Mouse (Mus musculus): ENCODE results near the gene Zbtb1. TPM values are rescaled to one million over a fixed set of nuclear protein-coding genes. Genes with fewer than 3 reads are reported as not detected.

Zbtb1 gene
- total and polyA plus RNA-seq, 3 experiments: 1.1 to 3.9 (median 3.0) TPM

DNA sequence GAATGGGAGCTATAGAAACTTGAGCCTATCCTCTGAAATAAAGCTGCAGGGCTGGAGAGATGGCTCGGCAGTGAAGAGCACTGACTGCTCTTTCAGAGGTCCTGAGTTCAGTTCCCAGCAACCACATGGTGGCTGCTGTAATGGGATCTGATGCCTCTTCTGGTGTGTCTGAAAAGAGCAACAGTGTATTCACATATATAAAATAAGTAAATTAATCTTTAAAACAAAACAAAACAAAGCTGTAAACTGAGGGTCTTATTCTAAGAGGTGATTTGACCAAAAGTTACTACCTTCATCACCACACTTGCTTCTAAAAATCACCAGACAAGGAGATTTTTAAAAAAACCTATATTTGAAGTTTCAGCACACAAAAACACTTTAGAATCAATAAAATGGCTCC, 9.2 kb upstream of the Zbtb1 start:
- Histone ChIP-seq H3K27ac (no peak overlapping the region), H3K4me1 (ENCODE audit: control insufficient read depth, insufficient read depth, low read length) (no peaks in the 10 kb centered on the region; the same call in 1 of the 2 replicates), H3K36me3 (ENCODE audit: control insufficient read depth, insufficient read depth, low read length) (no peaks in the 10 kb centered on the region), H3K4me3 (no peak overlapping the region), H3K79me2 (replicated peaks; ENCODE audit: control insufficient read depth, insufficient read depth, low read length) (peaks cover 1% of the 10 kb centered on the region; the same call in 1 of the 2 replicates), H3K9ac (ENCODE audit: low read depth, low read length) (no peak overlapping the region), H3K27me3 (ENCODE audit: control insufficient read depth, insufficient read depth, low read length) (no peaks in the 10 kb centered on the region)
- 92% methylated on average over 1 of the region's 1 CpGs for WGBS
- intact Hi-C loops (cut with DNase I): no loop called here
- DNase-seq: no peak
- no peak for TF ChIP-seq EP300 (IDR thresholded peaks at IDR 0.05; ENCODE audit: insufficient read depth, low read depth, low read length)
- TF ChIP-seq POLR2A (IDR thresholded peaks at IDR 0.05; ENCODE audit: insufficient read depth, low read depth, low read length): no peak
- TF ChIP-seq CTCF (IDR thresholded peaks at IDR 0.05): no peak

DNA sequence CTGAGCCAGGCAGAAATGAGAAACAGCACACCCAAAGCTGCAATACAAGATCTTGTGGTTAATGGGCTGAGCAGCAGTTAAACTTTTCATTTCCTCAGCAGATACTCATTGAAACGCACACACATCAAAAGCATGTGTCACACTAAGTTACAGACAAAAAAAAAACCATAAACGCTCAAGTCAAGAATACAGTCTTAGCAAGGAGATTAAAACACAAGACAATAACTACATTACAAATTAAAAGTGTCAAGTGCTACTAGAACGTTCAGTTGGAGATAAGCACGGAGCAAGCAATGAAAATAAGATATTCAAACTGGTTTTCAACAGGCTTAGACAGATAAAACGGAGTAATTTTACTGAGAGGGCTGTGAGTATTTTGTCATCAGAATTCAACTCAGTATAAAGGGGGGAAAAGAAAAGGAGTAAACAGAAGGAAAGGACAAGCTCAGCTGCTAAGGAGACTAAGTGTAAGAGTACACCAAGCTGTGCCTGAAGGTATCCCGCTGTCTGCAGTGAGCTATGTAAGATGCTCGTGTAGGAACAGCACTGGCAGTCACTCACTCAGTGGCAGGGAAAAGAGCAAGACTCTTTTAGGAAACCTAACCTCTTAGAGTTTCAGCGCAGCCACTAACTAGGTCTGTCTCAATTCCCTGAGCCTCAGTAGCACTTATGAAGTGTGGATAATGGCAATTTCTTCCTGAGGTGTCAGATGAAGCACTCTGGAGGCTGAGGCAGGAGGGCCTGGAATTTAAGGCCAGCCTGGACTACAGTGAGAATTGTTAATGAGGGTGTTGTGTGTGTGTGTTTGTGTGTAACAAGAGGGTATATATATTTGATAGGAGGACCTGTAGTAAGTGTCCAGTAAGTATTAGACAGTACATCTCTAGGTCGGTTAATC, 8.4 kb upstream of the Zbtb1 start:
- no peak overlapping the region for H3K27ac ChIP-seq
- no peaks in the 10 kb centered on the region; the same call in 1 of the 2 replicates for H3K4me1 ChIP-seq (ENCODE audit: control insufficient read depth, insufficient read depth, low read length)
- no peaks in the 10 kb centered on the region for H3K27me3 ChIP-seq (ENCODE audit: control insufficient read depth, insufficient read depth, low read length)
- intact Hi-C loops (cut with DNase I): no loop called here
- no peak overlapping the region for H3K4me3 ChIP-seq
- peaks cover 1% of the 10 kb centered on the region; the same call in 1 of the 2 replicates for H3K79me2 ChIP-seq (replicated peaks; ENCODE audit: control insufficient read depth, insufficient read depth, low read length)
- WGBS: 61% methylated on average over 9 of the region's 9 CpGs
- no peak overlapping the region for H3K9ac ChIP-seq (ENCODE audit: low read depth, low read length)
- TF ChIP-seq EP300 (IDR thresholded peaks at IDR 0.05; ENCODE audit: insufficient read depth, low read depth, low read length) (no peak), POLR2A (IDR thresholded peaks at IDR 0.05; ENCODE audit: insufficient read depth, low read depth, low read length) (no peak), CTCF (IDR thresholded peaks at IDR 0.05) (no peak)
- no peak for DNase-seq
- H3K36me3 ChIP-seq (ENCODE audit: control insufficient read depth, insufficient read depth, low read length): no peaks in the 10 kb centered on the region

DNA sequence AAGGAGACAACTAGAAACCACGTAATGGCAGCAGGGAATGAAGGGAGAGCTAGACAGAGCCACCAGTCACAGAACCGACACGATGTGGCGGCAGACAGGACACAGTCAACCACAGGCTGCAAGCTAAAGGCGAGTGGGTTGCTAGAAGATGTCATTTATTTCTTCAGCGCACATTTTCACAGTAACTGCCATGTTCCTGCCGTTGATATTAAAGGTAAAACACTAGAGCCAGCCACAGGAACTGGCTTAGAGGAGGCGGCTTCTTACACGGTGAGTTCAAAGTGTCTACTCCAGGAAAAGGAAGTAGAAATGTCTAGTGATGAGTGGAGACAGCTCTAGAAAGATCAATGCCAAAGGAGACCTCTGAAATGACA, 7.8 kb upstream of the Zbtb1 start:
- H3K9ac ChIP-seq (ENCODE audit: low read depth, low read length): no peak overlapping the region
- H3K36me3 ChIP-seq (ENCODE audit: control insufficient read depth, insufficient read depth, low read length): no peaks in the 10 kb centered on the region
- 72% methylated on average over 9 of the region's 9 CpGs for WGBS
- H3K4me1 ChIP-seq (ENCODE audit: control insufficient read depth, insufficient read depth, low read length): no peaks in the 10 kb centered on the region; the same call in 1 of the 2 replicates
- no peak for DNase-seq
- intact Hi-C loops (cut with DNase I): no loop called here
- no peak for TF ChIP-seq CTCF (IDR thresholded peaks at IDR 0.05)
- no peak for TF ChIP-seq EP300 (IDR thresholded peaks at IDR 0.05; ENCODE audit: insufficient read depth, low read depth, low read length)
- TF ChIP-seq POLR2A (IDR thresholded peaks at IDR 0.05; ENCODE audit: insufficient read depth, low read depth, low read length): no peak
- H3K79me2 ChIP-seq (replicated peaks; ENCODE audit: control insufficient read depth, insufficient read depth, low read length): peaks cover 1% of the 10 kb centered on the region; the same call in 1 of the 2 replicates
- no peak overlapping the region for H3K27ac ChIP-seq
- no peaks in the 10 kb centered on the region for H3K27me3 ChIP-seq (ENCODE audit: control insufficient read depth, insufficient read depth, low read length)
- H3K4me3 ChIP-seq: no peak overlapping the region

DNA sequence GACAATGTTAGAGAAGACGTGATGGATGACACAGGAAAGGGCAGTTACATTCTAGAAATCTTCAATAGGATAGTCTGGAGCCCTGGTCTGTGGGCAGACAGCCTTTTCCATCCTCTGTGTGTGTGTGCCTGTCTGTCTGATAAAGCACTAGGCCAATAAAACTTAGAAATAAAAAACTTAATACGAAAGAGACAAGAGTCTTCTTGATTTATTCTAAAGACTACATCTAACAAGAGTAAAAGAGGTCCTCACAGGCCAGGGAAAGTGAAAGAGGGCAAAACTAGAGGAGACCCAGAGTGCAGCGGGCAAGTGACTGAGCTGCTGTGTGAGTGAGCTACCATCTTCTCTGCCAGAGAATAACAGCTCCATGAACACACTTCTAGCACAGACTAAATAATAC, 3.8 kb upstream of the Zbtb1 start:
- no peaks in the 10 kb centered on the region for H3K27me3 ChIP-seq (ENCODE audit: control insufficient read depth, insufficient read depth, low read length)
- TF ChIP-seq CTCF (IDR thresholded peaks at IDR 0.05) (no peak), EP300 (IDR thresholded peaks at IDR 0.05; ENCODE audit: insufficient read depth, low read depth, low read length) (no peak)
- H3K36me3 ChIP-seq (ENCODE audit: control insufficient read depth, insufficient read depth, low read length): no peaks in the 10 kb centered on the region
- H3K27ac ChIP-seq: no peak overlapping the region
- H3K9ac ChIP-seq (ENCODE audit: low read depth, low read length): no peak overlapping the region
- H3K79me2 ChIP-seq (replicated peaks; ENCODE audit: control insufficient read depth, insufficient read depth, low read length): peaks cover 1% of the 10 kb centered on the region; the same call in 1 of the 2 replicates
- H3K4me3 ChIP-seq: no peak overlapping the region
- intact Hi-C loops (cut with DNase I): no loop called here
- H3K4me1 ChIP-seq (ENCODE audit: control insufficient read depth, insufficient read depth, low read length): peaks cover 9% of the 10 kb centered on the region
- 82% methylated on average over 3 of the region's 3 CpGs for WGBS
- DNase-seq: no peak

DNA sequence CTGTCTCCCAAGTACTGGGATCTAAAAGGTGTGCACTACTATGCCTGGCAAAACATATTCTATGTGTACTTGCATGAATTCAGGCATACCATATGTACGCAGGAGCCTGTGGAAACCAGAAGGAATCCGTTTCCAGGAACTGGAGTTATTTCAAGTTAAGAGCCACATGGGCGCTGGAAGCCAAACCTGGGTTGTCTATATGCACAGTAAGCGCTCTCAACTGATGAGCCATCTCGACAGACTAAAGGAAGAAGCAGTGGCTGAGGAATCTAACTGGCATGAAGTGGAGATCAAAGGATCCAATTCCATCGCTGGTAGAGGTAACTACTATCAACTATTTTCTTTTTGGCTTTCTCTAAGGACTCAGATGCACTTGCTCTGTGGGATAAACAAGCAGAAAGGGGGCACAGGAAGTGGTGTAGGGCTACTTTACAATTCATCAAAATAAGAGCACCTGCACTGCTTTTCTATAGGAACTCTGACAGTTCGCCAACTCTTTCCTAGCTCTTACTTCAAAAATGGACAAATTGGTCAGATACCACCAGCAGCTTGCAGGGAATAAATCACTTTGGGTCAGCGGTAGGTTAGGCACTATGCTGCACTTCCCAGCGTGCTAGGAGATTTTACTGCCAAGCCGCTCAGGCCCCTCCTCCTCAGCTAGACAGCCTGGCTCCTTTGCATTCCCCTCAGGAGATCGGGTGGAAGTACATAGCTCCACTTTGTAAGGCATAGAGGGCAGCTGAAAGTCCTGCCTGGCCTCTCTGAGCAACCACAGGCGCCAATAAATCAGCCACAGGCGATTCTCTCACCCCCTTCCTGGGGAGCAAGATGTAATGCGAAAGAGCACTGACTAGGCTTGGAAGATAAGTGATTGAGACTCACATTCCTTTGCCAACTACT, 2.7 kb upstream of the Zbtb1 start:
- Histone ChIP-seq H3K79me2 (replicated peaks; ENCODE audit: control insufficient read depth, insufficient read depth, low read length) (peaks cover 1% of the 10 kb centered on the region; the same call in 1 of the 2 replicates), H3K4me1 (ENCODE audit: control insufficient read depth, insufficient read depth, low read length) (peaks cover 11% of the 10 kb centered on the region), H3K4me3 (0 out of 2 replicates have a peak overlapping the region, but pooled peaks have one; percentile 13), H3K36me3 (ENCODE audit: control insufficient read depth, insufficient read depth, low read length) (peaks cover 2% of the 10 kb centered on the region), H3K27me3 (ENCODE audit: control insufficient read depth, insufficient read depth, low read length) (no peaks in the 10 kb centered on the region), H3K27ac (peak overlapping the region; percentile 42; the same call in 1 of the 2 replicates), H3K9ac (ENCODE audit: low read depth, low read length) (no peak overlapping the region)
- no peak for TF ChIP-seq CTCF (IDR thresholded peaks at IDR 0.05)
- WGBS: 34% methylated on average over 14 of the region's 14 CpGs
- DNase-seq: peak; percentile 41 to 46
- intact Hi-C loops (cut with DNase I): no loop called here
